Comparison of ENCODE assay signal across 8 mouse cellular contexts in the genomic region with DNA sequence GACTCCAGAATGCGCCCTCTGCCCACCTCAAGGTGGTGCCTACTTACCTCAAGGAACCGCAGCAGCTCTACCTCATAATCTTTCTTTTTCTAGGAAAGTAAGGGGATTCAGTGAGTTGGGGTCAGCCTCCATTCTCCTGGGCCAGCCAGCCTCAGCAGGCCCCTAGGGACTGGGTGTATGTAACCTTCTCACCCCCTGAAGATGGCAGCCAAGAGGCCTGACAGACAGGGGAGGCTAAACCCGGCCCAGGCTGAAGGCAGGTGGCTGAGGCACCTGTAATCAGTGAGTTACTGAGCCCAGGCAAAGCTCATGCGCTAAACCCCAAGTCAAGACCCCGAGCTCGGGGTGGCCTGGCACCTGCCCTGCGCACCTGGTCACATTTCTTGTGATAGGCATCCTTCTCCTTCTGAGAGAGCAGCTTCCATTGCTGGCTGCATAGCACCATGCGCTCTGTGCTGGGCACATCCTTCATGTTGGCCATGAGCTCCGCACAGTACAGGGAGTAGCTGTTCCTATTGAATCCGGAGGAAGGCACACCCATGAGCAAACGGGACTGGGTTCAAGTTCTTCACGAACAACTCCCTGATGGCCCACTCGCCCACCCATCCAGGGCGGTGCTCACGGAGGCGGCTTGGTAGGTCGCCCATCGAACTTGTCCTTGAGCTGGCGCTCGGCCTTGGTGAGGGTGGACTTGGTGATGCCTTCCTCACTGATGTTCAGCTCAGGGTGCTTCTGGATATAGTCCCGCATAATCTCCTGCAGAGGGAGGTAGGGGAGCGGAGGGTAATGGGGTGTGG. TPM values are rescaled to one million over a fixed set of nuclear protein-coding genes. Genes with fewer than 3 reads are reported as not detected.
DNase-seq lines count a peak whose midpoint lies in the region; ATAC-seq and TF ChIP-seq lines count a peak whose summit lies in the region.

No protein-coding gene starts in this region.

- peak; percentile 62 for DNase-seq in cerebellum, adult 11-12 months
- peak; percentile 27 for DNase-seq in stomach, postnatal 0 days (ENCODE audit: low spot score)
- DNase-seq in c-Kit-positive CD71-positive TER-119-positive erythroid progenitor cells, embryonic 14.5 days (ENCODE audit: low spot score), result no peak
- DNase-seq in thymus, adult 2 months, result no peak

- no peak for TF ChIP-seq CTCF in stomach, postnatal 0 days (IDR thresholded peaks at IDR 0.05; ENCODE audit: low read depth)
- no peak for TF ChIP-seq CTCF in thymus, adult 2 months (IDR thresholded peaks at IDR 0.05; ENCODE audit: borderline replicate concordance, control insufficient read depth, extremely low read depth, insufficient read depth, low read length, poor library complexity)

- peaks cover 96% of the 10 kb centered on the region for H3K36me3 ChIP-seq in megakaryocyte, embryonic 14.5 days (replicated peaks; ENCODE audit: low read length)
- peaks cover 84% of the 10 kb centered on the region for H3K36me3 ChIP-seq in limb, embryonic 13.5 days
- peaks cover 27% of the 10 kb centered on the region for H3K36me3 ChIP-seq in stomach, postnatal 0 days (ENCODE audit: control insufficient read depth, insufficient read depth, low read length)
- H3K36me3 ChIP-seq in thymus, adult 2 months (ENCODE audit: control insufficient read depth, insufficient read depth, low read length), result peaks cover 51% of the 10 kb centered on the region

- no peaks in the 10 kb centered on the region for H3K9me3 ChIP-seq in megakaryocyte, embryonic 14.5 days
- H3K9me3 ChIP-seq in limb, embryonic 13.5 days, result no peaks in the 10 kb centered on the region
- H3K9me3 ChIP-seq in stomach, postnatal 0 days (ENCODE audit: control insufficient read depth, low read length), result no peaks in the 10 kb centered on the region

- TF ChIP-seq EP300 in stomach, postnatal 0 days (optimal IDR thresholded peaks at IDR 0.05), result no peak

- H3K4me2 ChIP-seq in limb, embryonic 13.5 days (replicated peaks), result peak overlapping the region; percentile 71
- peak overlapping the region; percentile 55 for H3K4me2 ChIP-seq in stomach, postnatal 0 days (replicated peaks; ENCODE audit: low read depth)

- no peak for ATAC-seq in cerebellum, adult (ENCODE audit: insufficient number of reproducible peaks, low FRiP score, low TSS enrichment)
- no peak for ATAC-seq in megakaryocyte, adult 5-6 weeks (ENCODE audit: poor library complexity, severe bottlenecking)
- no peak for ATAC-seq in limb, embryonic 13.5 days (ENCODE audit: low FRiP score, low read depth)
- ATAC-seq in stomach, postnatal 0 days (ENCODE audit: low FRiP score, low TSS enrichment), result no peak; the same call in 1 of the 2 replicates

- H3K4me1 ChIP-seq in megakaryocyte, embryonic 14.5 days, result peaks cover 86% of the 10 kb centered on the region
- H3K4me1 ChIP-seq in limb, embryonic 13.5 days, result peaks cover 30% of the 10 kb centered on the region
- H3K4me1 ChIP-seq in stomach, postnatal 0 days (replicated peaks; ENCODE audit: control insufficient read depth, insufficient read depth), result peaks cover 6% of the 10 kb centered on the region; the same call in 1 of the 2 replicates
- H3K4me1 ChIP-seq in thymus, adult 2 months (replicated peaks; ENCODE audit: control insufficient read depth, insufficient read depth, low read length), result peaks cover 14% of the 10 kb centered on the region

- H3K27ac ChIP-seq in limb, embryonic 13.5 days, result 0 out of 2 replicates have a peak overlapping the region, but pooled peaks have one; percentile 53
- H3K27ac ChIP-seq in stomach, postnatal 0 days (replicated peaks), result peak overlapping the region; percentile 77
- no peak overlapping the region for H3K27ac ChIP-seq in thymus, adult 2 months (ENCODE audit: control insufficient read depth, insufficient read depth, low read length)

- 85% methylated on average over 22 of the region's 22 CpGs for WGBS in limb, embryonic 13.5 days
- WGBS in stomach, postnatal 0 days, result 79% methylated on average over 22 of the region's 22 CpGs
- 90% methylated on average over 22 of the region's 22 CpGs for WGBS in thymus, adult 2 months

- H3K9ac ChIP-seq in limb, embryonic 13.5 days, result peak overlapping the region; percentile 59; the same call in 1 of the 2 replicates
- H3K9ac ChIP-seq in stomach, postnatal 0 days (ENCODE audit: low read length), result peak overlapping the region; percentile 38; the same call in 1 of the 2 replicates

- no peak for TF ChIP-seq POLR2A in thymus, adult 2 months (IDR thresholded peaks at IDR 0.05; ENCODE audit: control insufficient read depth, extremely low read depth, insufficient read depth, low read length, poor library complexity)

- peak overlapping the region; percentile 89 for H3K4me3 ChIP-seq in megakaryocyte, embryonic 14.5 days (replicated peaks)
- H3K4me3 ChIP-seq in limb, embryonic 13.5 days, result peak overlapping the region; percentile 42
- peak overlapping the region; percentile 34; the same call in 1 of the 2 replicates for H3K4me3 ChIP-seq in stomach, postnatal 0 days (ENCODE audit: low read depth, low read length)
- H3K4me3 ChIP-seq in thymus, adult 2 months (ENCODE audit: control insufficient read depth, insufficient read depth, low read length), result no peak overlapping the region

- H3K27me3 ChIP-seq in megakaryocyte, embryonic 14.5 days (replicated peaks), result no peaks in the 10 kb centered on the region
- H3K27me3 ChIP-seq in limb, embryonic 13.5 days, result no peaks in the 10 kb centered on the region
- H3K27me3 ChIP-seq in stomach, postnatal 0 days (ENCODE audit: control insufficient read depth, insufficient read depth, low read length), result no peaks in the 10 kb centered on the region
- H3K27me3 ChIP-seq in thymus, adult 2 months (ENCODE audit: control insufficient read depth, insufficient read depth, low read length), result no peaks in the 10 kb centered on the region

RNA-seq across cellular contexts. Expression of gene Ubtf, which starts 9.5 kb away (rescaled TPM):
- 46.9 and 85.8 TPM in 2 replicates for polyA plus RNA-seq in megakaryocyte, embryonic 14.5 days (2012; ENCODE audit: insufficient read depth, low replicate concordance)
- total RNA-seq in megakaryocyte, adult 5-6 weeks (2015), result 19.6 and 22.4 TPM in 2 replicates
- total RNA-seq in megakaryocyte, adult 5-6 weeks (2017), result 82.8 and 90.2 TPM in 2 replicates
- polyA plus RNA-seq in limb, embryonic 13.5 days (2015; fragmentation: Nextera tagmentation; extraction: Ambion mirVana), result 83.9 and 85.9 TPM in 2 replicates
- polyA plus RNA-seq in stomach, postnatal 0 days (2015; fragmentation: Nextera tagmentation; extraction: Ambion mirVana), result 46.6 and 46.7 TPM in 2 replicates
- polyA plus RNA-seq in thymus, adult 2 months (2012; rRNA removed), result 59.7 and 67.9 TPM in 2 replicates

RNA-seq across cellular contexts. Expression of gene Atxn7l3, which starts 13.6 kb away (rescaled TPM):
- 64.8 and 80.0 TPM in 2 replicates for polyA plus RNA-seq in megakaryocyte, embryonic 14.5 days (2012; ENCODE audit: insufficient read depth, low replicate concordance)
- total RNA-seq in megakaryocyte, adult 5-6 weeks (2015), result 24.9 and 26.9 TPM in 2 replicates
- 25.5 and 25.7 TPM in 2 replicates for total RNA-seq in megakaryocyte, adult 5-6 weeks (2017)
- 20.7 and 21.4 TPM in 2 replicates for polyA plus RNA-seq in limb, embryonic 13.5 days (2015; fragmentation: Nextera tagmentation; extraction: Ambion mirVana)
- polyA plus RNA-seq in stomach, postnatal 0 days (2015; fragmentation: Nextera tagmentation; extraction: Ambion mirVana), result 6.9 and 7.3 TPM in 2 replicates
- 89.9 TPM in 2 replicates for polyA plus RNA-seq in thymus, adult 2 months (2012; rRNA removed)

RNA-seq across cellular contexts. Expression of gene Tmub2, which starts 25.3 kb away (rescaled TPM):
- polyA plus RNA-seq in megakaryocyte, embryonic 14.5 days (2012; ENCODE audit: insufficient read depth, low replicate concordance), result 46.7 and 48.3 TPM in 2 replicates
- 20.8 and 22.0 TPM in 2 replicates for total RNA-seq in megakaryocyte, adult 5-6 weeks (2015)
- total RNA-seq in megakaryocyte, adult 5-6 weeks (2017), result 27.0 and 27.5 TPM in 2 replicates
- 52.8 and 57.3 TPM in 2 replicates for polyA plus RNA-seq in limb, embryonic 13.5 days (2015; fragmentation: Nextera tagmentation; extraction: Ambion mirVana)
- polyA plus RNA-seq in stomach, postnatal 0 days (2015; fragmentation: Nextera tagmentation; extraction: Ambion mirVana), result 30.3 and 31.3 TPM in 2 replicates
- polyA plus RNA-seq in thymus, adult 2 months (2012; rRNA removed), result 74.1 and 74.2 TPM in 2 replicates

RNA-seq across cellular contexts. Expression of gene Asb16, which starts 41.5 kb away (rescaled TPM):
- polyA plus RNA-seq in megakaryocyte, embryonic 14.5 days (2012; ENCODE audit: insufficient read depth, low replicate concordance), result not detected in 2 replicates
- 0.04 TPM in 1 of 2 replicates, not detected in the other for total RNA-seq in megakaryocyte, adult 5-6 weeks (2015)
- not detected in 2 replicates for total RNA-seq in megakaryocyte, adult 5-6 weeks (2017)
- 0.22 TPM in 2 replicates for polyA plus RNA-seq in limb, embryonic 13.5 days (2015; fragmentation: Nextera tagmentation; extraction: Ambion mirVana)
- 0.04 TPM in 1 of 2 replicates, not detected in the other for polyA plus RNA-seq in stomach, postnatal 0 days (2015; fragmentation: Nextera tagmentation; extraction: Ambion mirVana)
- 0.12 and 0.27 TPM in 2 replicates for polyA plus RNA-seq in thymus, adult 2 months (2012; rRNA removed)

RNA-seq across cellular contexts. Expression of gene Slc4a1, which starts 56.0 kb away (rescaled TPM):
- 0.13 and 2.8 TPM in 2 replicates for polyA plus RNA-seq in megakaryocyte, embryonic 14.5 days (2012; ENCODE audit: insufficient read depth, low replicate concordance)
- total RNA-seq in megakaryocyte, adult 5-6 weeks (2015), result 3.3 and 8.2 TPM in 2 replicates
- 3.3 and 7.2 TPM in 2 replicates for total RNA-seq in megakaryocyte, adult 5-6 weeks (2017)
- polyA plus RNA-seq in limb, embryonic 13.5 days (2015; fragmentation: Nextera tagmentation; extraction: Ambion mirVana), result 7.2 and 11.7 TPM in 2 replicates
- 0.72 and 1.1 TPM in 2 replicates for polyA plus RNA-seq in stomach, postnatal 0 days (2015; fragmentation: Nextera tagmentation; extraction: Ambion mirVana)
- 0.11 and 0.34 TPM in 2 replicates for polyA plus RNA-seq in thymus, adult 2 months (2012; rRNA removed)

Comparison
In these comparisons a context has a peak if more than half of its experiments do, and no peak if none do; other contexts are left out.
1. DNase-seq: peak in cerebellum, adult 11-12 months (single experiment) and stomach, postnatal 0 days (single experiment); none in c-Kit-positive CD71-positive TER-119-positive erythroid progenitor cells, embryonic 14.5 days (single experiment) and thymus, adult 2 months (single experiment).